Mouse (Mus musculus): ENCODE measurements around the gene Psat1.
A peak's percentile ranks its signal among the peaks of the same experiment; 100 is the strongest.

The Psat1 gene

GRCm38 (mm10) chr19:15924181-15924865 is 22.8 kb downstream of the Psat1 start:
- peak; percentile 81 for DNase-seq

GRCm38 (mm10) chr19:15923426-15923825 is 23.7 kb downstream of the Psat1 start:
- no peak for DNase-seq

- no peak for DNase-seq
These were observed 27.8 kb downstream of the Psat1 start for GRCm38 (mm10) chr19:15919336-15919735.

GRCm38 (mm10) chr19:15918111-15918510 is 29.0 kb downstream of the Psat1 start:
- no peak for DNase-seq

GRCm38 (mm10) chr19:15913249-15913997 is 33.7 kb downstream of the Psat1 start:
- DNase-seq = no peak

- no peak for DNase-seq
These were observed 35.7 kb downstream of the Psat1 start for GRCm38 (mm10) chr19:15911441-15911840.

GRCm38 (mm10) chr19:15910987-15911386 is 36.1 kb downstream of the Psat1 start:
- no peak for DNase-seq

- no peak for DNase-seq
These were observed 36.6 kb downstream of the Psat1 start for GRCm38 (mm10) chr19:15910488-15910887.

GRCm38 (mm10) chr19:15908016-15908415 is 39.1 kb downstream of the Psat1 start:
- no peak for DNase-seq

GRCm38 (mm10) chr19:15904734-15905133 is 42.4 kb downstream of the Psat1 start:
- no peak for DNase-seq

GRCm38 (mm10) chr19:15903508-15904480 is 43.3 kb downstream of the Psat1 start:
- no peak for DNase-seq

- DNase-seq = no peak
These were observed 51.5 kb downstream of the Psat1 start for GRCm38 (mm10) chr19:15895681-15896080.

GRCm38 (mm10) chr19:15892146-15892545 is 55.0 kb downstream of the Psat1 start:
- DNase-seq = no peak

- no peak for DNase-seq
These were observed 58.7 kb downstream of the Psat1 start for GRCm38 (mm10) chr19:15888466-15888865.

- DNase-seq = no peak
These were observed 64.3 kb downstream of the Psat1 start for GRCm38 (mm10) chr19:15882705-15883426.

- no peak for DNase-seq
These were observed 66.4 kb downstream of the Psat1 start for GRCm38 (mm10) chr19:15880731-15881130.

- no peak for DNase-seq
These were observed 67.9 kb downstream of the Psat1 start for GRCm38 (mm10) chr19:15879271-15879670.

- peak; percentile 45 for DNase-seq
These were observed 78.1 kb downstream of the Psat1 start for GRCm38 (mm10) chr19:15868865-15869698.

- DNase-seq = no peak
These were observed 80.3 kb downstream of the Psat1 start for GRCm38 (mm10) chr19:15866851-15867250.

GRCm38 (mm10) chr19:15866126-15866525 is 81.0 kb downstream of the Psat1 start:
- DNase-seq = no peak

- DNase-seq = peak; percentile 13
These were observed 81.7 kb downstream of the Psat1 start for GRCm38 (mm10) chr19:15865431-15865830.
